Mouse (Mus musculus) monocyte, adult 5-6 weeks (primary cell): ENCODE measurements around the gene Dll3. TPM values are rescaled to one million over a fixed set of nuclear protein-coding genes. Genes with fewer than 3 reads are reported as not detected.
"Not testable (repeated sequence)": the region's sequence is repeated elsewhere in the genome, so short reads cannot be mapped to it uniquely, and the experiment has no call there.

Experiments used
- ATAC-seq: fragments of 153-309, 156-312 bp; replicated peaks from 2 replicates; pipeline ENCODE4 v1.8.0; 2017; ENCODE audit warnings: mild to moderate bottlenecking; ENCODE audit not compliant: low TSS enrichment, insufficient number of reproducible peaks, severe bottlenecking, poor library complexity, low FRiP score
- total RNA-seq: library from RNA; stranded (forward); fragments of 200-1000, 200-491, 200-594 nt; gene quantifications from 3 replicates; pipeline ENCODE4 v1.2.3, GENCODE M21; 2017

Gene Dll3
- total RNA-seq, 1 experiment from 2014 or later, result not detected

GRCm38 (mm10) chr7:28267129-28268041, 34.7 kb downstream of the Dll3 start, which contains the start of gene Eid2:
Gene Eid2, plus strand, starts transcription at chr7:28267881.
- ATAC-seq, result no peak

- ATAC-seq, result no peak
Measured at GRCm38 (mm10) chr7:28265391-28265790, 36.6 kb downstream of the Dll3 start.

GRCm38 (mm10) chr7:28263786-28264185, 38.3 kb downstream of the Dll3 start:
- 0 out of 2 replicates have a peak, but pooled peaks have one; percentile 35 for ATAC-seq

GRCm38 (mm10) chr7:28262861-28263260, 39.2 kb downstream of the Dll3 start:
- no peak for ATAC-seq

- ATAC-seq, result no peak
Measured at GRCm38 (mm10) chr7:28255476-28255875, 46.6 kb downstream of the Dll3 start.

GRCm38 (mm10) chr7:28254591-28254990, 47.4 kb downstream of the Dll3 start:
- ATAC-seq, result no peak

- ATAC-seq, result no peak
Measured at GRCm38 (mm10) chr7:28251976-28252375, 50.1 kb downstream of the Dll3 start.

- no peak for ATAC-seq
Measured at GRCm38 (mm10) chr7:28248957-28249356, 53.1 kb downstream of the Dll3 start.

GRCm38 (mm10) chr7:28243943-28244342, 58.1 kb downstream of the Dll3 start:
- not testable (repeated sequence) for ATAC-seq

Other genes starting within 250 kb of the Dll3 start
- gene Fcgbp, start 231.0 kb downstream of the Dll3 start, total RNA-seq, result not detected in 3 replicates
- not detected in 3 replicates for gene 9530053A07Rik, start 172.8 kb downstream of the Dll3 start, total RNA-seq
- gene Fbl, start 132.5 kb downstream of the Dll3 start, total RNA-seq, result 53.4 to 77.1 TPM (median 61.5 TPM) in 3 replicates
- 2.9 to 5.9 TPM (median 3.4 TPM) in 3 replicates for gene Dyrk1b, start 122.8 kb downstream of the Dll3 start, total RNA-seq
- gene Eid2, start 34.4 kb downstream of the Dll3 start, total RNA-seq, result 0.29 to 0.39 TPM in 2 of 3 replicates, not detected in the other
- gene Eid2b, start 24.5 kb downstream of the Dll3 start, total RNA-seq, result 6.0 to 10.2 TPM (median 7.5 TPM) in 3 replicates
- gene Selenov, start 11.1 kb downstream of the Dll3 start, total RNA-seq, result not detected in 3 replicates
- 12.4 to 37.0 TPM (median 19.8 TPM) in 3 replicates for gene Timm50, start 9.8 kb upstream of the Dll3 start, total RNA-seq
- 118 to 138 TPM (median 122 TPM) in 3 replicates for gene Supt5, start 36.5 kb upstream of the Dll3 start, total RNA-seq
- gene Rps16, start 48.4 kb upstream of the Dll3 start, total RNA-seq, result 691 to 731 TPM (median 723 TPM) in 3 replicates
- 8.4 to 13.1 TPM (median 12.7 TPM) in 3 replicates for gene Plekhg2, start 70.4 kb upstream of the Dll3 start, total RNA-seq
- gene Zfp36, start 78.0 kb upstream of the Dll3 start, total RNA-seq, result 140 to 403 TPM (median 154 TPM) in 3 replicates
- 6.9 to 12.3 TPM (median 12.0 TPM) in 3 replicates for gene Med29, start 90.5 kb upstream of the Dll3 start, total RNA-seq
- 162 to 264 TPM (median 189 TPM) in 3 replicates for gene Paf1, start 90.7 kb upstream of the Dll3 start, total RNA-seq
- gene Gmfg, start 135.2 kb upstream of the Dll3 start, total RNA-seq, result 496 to 674 TPM (median 637 TPM) in 3 replicates
- 0.78 to 1.3 TPM in 2 of 3 replicates, not detected in the other for gene Lrfn1, start 149.7 kb upstream of the Dll3 start, total RNA-seq
- not detected in 3 replicates for gene Ifnl2, start 208.2 kb upstream of the Dll3 start, total RNA-seq
- not detected in 3 replicates for gene Ifnl3, start 220.6 kb upstream of the Dll3 start, total RNA-seq
- not detected in 3 replicates for gene Sycn, start 238.6 kb upstream of the Dll3 start, total RNA-seq
- not detected in 3 replicates for gene Nccrp1, start 245.0 kb upstream of the Dll3 start, total RNA-seq